Mouse (Mus musculus) midbrain, embryonic 15.5 days (tissue): ENCODE data around the gene Shc4. TPM values are rescaled to one million over a fixed set of nuclear protein-coding genes. Genes with fewer than 3 reads are reported as not detected.

Experiments used
- ATAC-seq: fragments of 200-750 bp; cut with Nextera tagmentation; replicated peaks from 2 replicates; pipeline ENCODE4 v1.8.0; 2017; ENCODE audit warnings: moderate TSS enrichment
- H3K27ac ChIP-seq: fragments of 300-500 bp; sonication (generic); 2 replicates; pipeline ENCODE4 v1.5.1; 2015; ENCODE audit warnings: mild to moderate bottlenecking, inconsistent platforms
- H3K27me3 ChIP-seq: fragments of 300-500 bp; sonication (generic); replicated peaks from 2 replicates; pipeline ENCODE4 v1.6.1; 2015; ENCODE audit warnings: inconsistent platforms
- H3K36me3 ChIP-seq: fragments of 300-500 bp; sonication (generic); replicated peaks from 2 replicates; pipeline ENCODE4 v1.6.1; 2015; ENCODE audit warnings: inconsistent platforms
- H3K4me1 ChIP-seq: fragments of 300-500 bp; sonication (generic); 2 replicates; pipeline ENCODE4 v1.6.1; 2015; ENCODE audit warnings: inconsistent platforms
- H3K4me2 ChIP-seq: fragments of 300-500 bp; sonication (generic); 2 replicates; pipeline ENCODE4 v1.6.1; 2015; ENCODE audit warnings: inconsistent platforms, mild to moderate bottlenecking, moderate library complexity
- H3K4me3 ChIP-seq: fragments of 300-500 bp; sonication (generic); 2 replicates; pipeline ENCODE4 v1.5.1; 2015; ENCODE audit warnings: mild to moderate bottlenecking, inconsistent platforms
- H3K9ac ChIP-seq: fragments of 300-500 bp; sonication (generic); 2 replicates; pipeline ENCODE4 v1.6.1; 2015; ENCODE audit warnings: mild to moderate bottlenecking, inconsistent platforms
- H3K9me3 ChIP-seq: fragments of 300-500 bp; sonication (generic); 2 replicates; pipeline ENCODE4 v1.6.1; 2016; ENCODE audit warnings: inconsistent platforms
- WGBS: fragments of 180-500 bp; shearing (Covaris S2); methylation state at CpG from one replicate; pipeline ENCODE4 v1.1.7; 2015; ENCODE audit warnings: mixed read lengths; 5-methylcytosine and 5-hydroxymethylcytosine counted together
- polyA plus RNA-seq: library from polyadenylated mRNA; unstranded; fragments of >200 nt; fragmentation: Nextera tagmentation; extraction: Ambion mirVana; gene quantifications from 2 replicates; pipeline ENCODE4 v1.2.1, GENCODE M21; 2015

Gene Shc4
- polyA plus RNA-seq, 1 experiment from 2014 or later: 3.7 TPM

GRCm38 (mm10) chr2:125723086-125723407 is 901 bp downstream of the Shc4 start:
- peak overlapping the region; percentile 54 for H3K4me3 ChIP-seq
- peaks cover 15% of the 10 kb centered on the region for H3K27me3 ChIP-seq
- no peak for ATAC-seq
- H3K9me3 ChIP-seq: no peaks in the 10 kb centered on the region
- no peaks in the 10 kb centered on the region for H3K36me3 ChIP-seq
- under 1% methylated on average over 18 of the region's 18 CpGs for WGBS
- H3K4me2 ChIP-seq: peak overlapping the region; percentile 100
- peaks cover 25% of the 10 kb centered on the region for H3K4me1 ChIP-seq
- peak overlapping the region; percentile 69 for H3K9ac ChIP-seq
- 0 out of 2 replicates have a peak overlapping the region, but pooled peaks have one; percentile 78 for H3K27ac ChIP-seq

GRCm38 (mm10) chr2:125716599-125716998 is 7.3 kb downstream of the Shc4 start:
- no peak overlapping the region for H3K4me3 ChIP-seq
- H3K4me1 ChIP-seq: no peaks in the 10 kb centered on the region
- no peak overlapping the region for H3K9ac ChIP-seq
- peaks cover 4% of the 10 kb centered on the region for H3K27me3 ChIP-seq
- no peak overlapping the region for H3K27ac ChIP-seq
- H3K36me3 ChIP-seq: no peaks in the 10 kb centered on the region
- H3K4me2 ChIP-seq: no peak overlapping the region
- no peak for ATAC-seq
- no peaks in the 10 kb centered on the region for H3K9me3 ChIP-seq
- 85% methylated on average over 8 of the region's 8 CpGs for WGBS

GRCm38 (mm10) chr2:125706510-125706921 is 17.4 kb downstream of the Shc4 start:
- H3K36me3 ChIP-seq: no peaks in the 10 kb centered on the region
- no peak overlapping the region for H3K27ac ChIP-seq
- WGBS: 63% methylated on average over 5 of the region's 5 CpGs
- no peaks in the 10 kb centered on the region for H3K9me3 ChIP-seq
- peaks cover 7% of the 10 kb centered on the region for H3K4me1 ChIP-seq
- no peaks in the 10 kb centered on the region for H3K27me3 ChIP-seq
- no peak for ATAC-seq
- H3K9ac ChIP-seq: no peak overlapping the region
- no peak overlapping the region for H3K4me2 ChIP-seq
- no peak overlapping the region for H3K4me3 ChIP-seq

- 27% methylated on average over 12 of the region's 12 CpGs for WGBS
- Histone ChIP-seq H3K4me1 (peaks cover 7% of the 10 kb centered on the region), H3K4me3 (no peak overlapping the region), H3K36me3 (no peaks in the 10 kb centered on the region), H3K4me2 (no peak overlapping the region), H3K27ac (0 out of 2 replicates have a peak overlapping the region, but pooled peaks have one; percentile 10), H3K9me3 (no peaks in the 10 kb centered on the region), H3K27me3 (no peaks in the 10 kb centered on the region), H3K9ac (no peak overlapping the region)
- ATAC-seq: peak; percentile 85
These were observed 18.9 kb downstream of the Shc4 start for GRCm38 (mm10) chr2:125704907-125705631.

- H3K27ac ChIP-seq: no peak overlapping the region
- no peaks in the 10 kb centered on the region for H3K36me3 ChIP-seq
- no peak overlapping the region for H3K4me2 ChIP-seq
- H3K9me3 ChIP-seq: no peaks in the 10 kb centered on the region
- H3K4me3 ChIP-seq: no peak overlapping the region
- no peak overlapping the region for H3K9ac ChIP-seq
- H3K4me1 ChIP-seq: peaks cover 7% of the 10 kb centered on the region
- no peaks in the 10 kb centered on the region for H3K27me3 ChIP-seq
- whole genome bisulfite sequencing: 84% methylated on average over 2 of the region's 2 CpGs
- ATAC-seq: no peak
These were observed 21.1 kb downstream of the Shc4 start for GRCm38 (mm10) chr2:125702851-125703250.

- Histone ChIP-seq H3K27ac (no peak overlapping the region), H3K4me3 (no peak overlapping the region), H3K36me3 (no peaks in the 10 kb centered on the region), H3K27me3 (no peaks in the 10 kb centered on the region), H3K4me2 (no peak overlapping the region), H3K4me1 (peaks cover 7% of the 10 kb centered on the region), H3K9me3 (no peaks in the 10 kb centered on the region), H3K9ac (no peak overlapping the region)
- no peak for ATAC-seq
- WGBS: 93% methylated on average over 2 of the region's 2 CpGs
These were observed 22.3 kb downstream of the Shc4 start for GRCm38 (mm10) chr2:125701606-125702005.

GRCm38 (mm10) chr2:125696219-125696618 is 27.7 kb downstream of the Shc4 start:
- no peak overlapping the region for H3K27ac ChIP-seq
- WGBS: 44% methylated on average over 2 of the region's 2 CpGs

GRCm38 (mm10) chr2:125694798-125695197 is 29.1 kb downstream of the Shc4 start:
- H3K9ac ChIP-seq: no peak overlapping the region
- H3K27me3 ChIP-seq: no peaks in the 10 kb centered on the region
- H3K36me3 ChIP-seq: no peaks in the 10 kb centered on the region
- no peak for ATAC-seq
- no peak overlapping the region for H3K4me2 ChIP-seq
- H3K4me1 ChIP-seq: no peaks in the 10 kb centered on the region
- H3K9me3 ChIP-seq: no peaks in the 10 kb centered on the region
- 77% methylated on average over 2 of the region's 2 CpGs for WGBS
- no peak overlapping the region for H3K4me3 ChIP-seq
- no peak overlapping the region for H3K27ac ChIP-seq

More at GRCm38 (mm10) chr2:125696219-125696618, 27.7 kb downstream of the Shc4 start:
- Histone ChIP-seq H3K4me2 (no peak overlapping the region), H3K4me3 (no peak overlapping the region), H3K27me3 (no peaks in the 10 kb centered on the region), H3K36me3 (no peaks in the 10 kb centered on the region), H3K9me3 (no peaks in the 10 kb centered on the region), H3K4me1 (no peaks in the 10 kb centered on the region), H3K9ac (no peak overlapping the region)
- no peak for ATAC-seq

GRCm38 (mm10) chr2:125692010-125692409 is 31.9 kb downstream of the Shc4 start:
- H3K27ac ChIP-seq: no peak overlapping the region
- ATAC-seq: no peak
- H3K4me1 ChIP-seq: no peaks in the 10 kb centered on the region
- no peak overlapping the region for H3K4me2 ChIP-seq
- WGBS: 86% methylated on average over 2 of the region's 2 CpGs
- H3K9me3 ChIP-seq: no peaks in the 10 kb centered on the region
- H3K9ac ChIP-seq: no peak overlapping the region
- H3K4me3 ChIP-seq: no peak overlapping the region
- H3K36me3 ChIP-seq: no peaks in the 10 kb centered on the region
- no peaks in the 10 kb centered on the region for H3K27me3 ChIP-seq

- H3K9me3 ChIP-seq: no peaks in the 10 kb centered on the region
- no peak for ATAC-seq
- H3K9ac ChIP-seq: no peak overlapping the region
- H3K27ac ChIP-seq: no peak overlapping the region
- H3K4me1 ChIP-seq: 0 out of 2 replicates have a peak, but pooled peaks cover 3% of the 10 kb centered on the region
- H3K27me3 ChIP-seq: no peaks in the 10 kb centered on the region
- no peaks in the 10 kb centered on the region for H3K36me3 ChIP-seq
- H3K4me2 ChIP-seq: no peak overlapping the region
- H3K4me3 ChIP-seq: no peak overlapping the region
- 49% methylated on average over 9 of the region's 9 CpGs for WGBS
These were observed 38.4 kb downstream of the Shc4 start for GRCm38 (mm10) chr2:125685441-125686150.

- WGBS: 59% methylated on average over 10 of the region's 10 CpGs
- ATAC-seq: no peak
- no peaks in the 10 kb centered on the region for H3K27me3 ChIP-seq
These were observed 39.1 kb downstream of the Shc4 start for GRCm38 (mm10) chr2:125684559-125685440.

GRCm38 (mm10) chr2:125683895-125684294 is 40.1 kb downstream of the Shc4 start:
- Histone ChIP-seq H3K27ac (no peak overlapping the region), H3K4me3 (no peak overlapping the region), H3K9me3 (no peaks in the 10 kb centered on the region), H3K9ac (no peak overlapping the region), H3K4me2 (no peak overlapping the region), H3K36me3 (no peaks in the 10 kb centered on the region), H3K4me1 (0 out of 2 replicates have a peak, but pooled peaks cover 3% of the 10 kb centered on the region), H3K27me3 (no peaks in the 10 kb centered on the region)
- 88% methylated on average over 7 of the region's 7 CpGs for WGBS
- ATAC-seq: no peak

More at GRCm38 (mm10) chr2:125684559-125685440, 39.1 kb downstream of the Shc4 start:
- no peak overlapping the region for H3K4me2 ChIP-seq
- no peak overlapping the region for H3K9ac ChIP-seq
- no peaks in the 10 kb centered on the region for H3K9me3 ChIP-seq
- H3K4me3 ChIP-seq: no peak overlapping the region
- H3K36me3 ChIP-seq: no peaks in the 10 kb centered on the region
- no peak overlapping the region for H3K27ac ChIP-seq
- 0 out of 2 replicates have a peak, but pooled peaks cover 3% of the 10 kb centered on the region for H3K4me1 ChIP-seq
